Mouse (Mus musculus) embryonic facial prominence, embryonic 11.5 days (tissue): ENCODE results near the gene Farp1. TPM values are rescaled to one million over a fixed set of nuclear protein-coding genes. Genes with fewer than 3 reads are reported as not detected.

ENCODE experiments used
- ATAC-seq: fragments of 200-750 bp; cut with Nextera tagmentation; replicated peaks from 2 replicates; pipeline ENCODE4 v1.8.0; 2017; ENCODE audit warnings: low read depth; ENCODE audit not compliant: insufficient number of reproducible peaks, low FRiP score, low TSS enrichment
- DNase-seq: peaks from one replicate; pipeline ENCODE4 v3.0.0-alpha.2; 2015; ENCODE audit warnings: low spot score
- H3K27ac ChIP-seq: fragments of 300-500 bp; sonication (generic); replicated peaks from 2 replicates; pipeline ENCODE4 v1.5.1; 2014; ENCODE audit warnings: mild to moderate bottlenecking, low read depth, low read length, control low read depth
- H3K27me3 ChIP-seq: fragments of 300-500 bp; sonication (generic); 2 replicates; pipeline ENCODE4 v1.6.1; 2014; ENCODE audit warnings: mild to moderate bottlenecking, low read length, moderate library complexity, mixed read lengths; ENCODE audit not compliant: control insufficient read depth, insufficient read depth
- H3K36me3 ChIP-seq: fragments of 300-500 bp; sonication (generic); replicated peaks from 2 replicates; pipeline ENCODE4 v1.6.1; 2014; ENCODE audit warnings: low read depth, mild to moderate bottlenecking, low read length, moderate library complexity, mixed read lengths; ENCODE audit not compliant: control insufficient read depth, insufficient read depth
- H3K4me1 ChIP-seq: fragments of 300-500 bp; sonication (generic); 2 replicates; pipeline ENCODE4 v1.6.1; 2014; ENCODE audit warnings: low read length, mixed read lengths; ENCODE audit not compliant: control insufficient read depth, insufficient read depth
- H3K4me2 ChIP-seq: fragments of 300-500 bp; sonication (generic); 2 replicates; pipeline ENCODE4 v1.6.1; 2014; ENCODE audit warnings: low read depth, mild to moderate bottlenecking, control low read depth, low read length, moderate library complexity
- H3K4me3 ChIP-seq: fragments of 300-500 bp; sonication (generic); 2 replicates; pipeline ENCODE4 v1.5.1; 2014; ENCODE audit warnings: low read depth, low read length, control low read depth
- H3K9ac ChIP-seq: fragments of 300-500 bp; sonication (generic); replicated peaks from 2 replicates; pipeline ENCODE4 v1.6.1; 2014; ENCODE audit warnings: mild to moderate bottlenecking, control low read depth, low read length
- H3K9me3 ChIP-seq: fragments of 300-500 bp; sonication (generic); replicated peaks from 2 replicates; pipeline ENCODE4 v1.6.1; 2016; ENCODE audit warnings: mild to moderate bottlenecking, low read length, inconsistent platforms, mixed read lengths; ENCODE audit not compliant: control insufficient read depth
- WGBS: fragments of 180-500 bp; shearing (Covaris S2); extraction: QIAGEN DNeasy Blood & Tissue Kit; methylation state at CpG from one replicate; pipeline ENCODE4 v1.1.7; 2014; 5-methylcytosine and 5-hydroxymethylcytosine counted together
- polyA plus RNA-seq: library from polyadenylated mRNA; unstranded; fragments of >200 nt; fragmentation: Nextera tagmentation; extraction: Ambion mirVana; gene quantifications from 2 replicates; pipeline ENCODE4 v1.2.1, GENCODE M21; 2014

Farp1 gene
- 40.8 and 42.8 TPM in 2 replicates for polyA plus RNA-seq

GRCm38 (mm10) chr14:121034973-121035662 lies at the start of gene Farp1:
Farp1 (plus strand) TSS chr14:121035200.
- Histone ChIP-seq H3K27ac (peak within 1 kb of the TSS; percentile 92), H3K4me3 (peak within 1 kb of the TSS; percentile 94), H3K27me3 (no peaks in the 10 kb centered on the region), H3K36me3 (no peaks in the 10 kb centered on the region), H3K4me1 (peaks cover 5% of the 10 kb centered on the region), H3K4me2 (peak within 1 kb of the TSS; percentile 94), H3K9ac (peak within 1 kb of the TSS; percentile 97), H3K9me3 (no peaks in the 10 kb centered on the region)
- peak; percentile 89 for DNase-seq
- peak; percentile 93 for ATAC-seq
- WGBS: 1% methylated on average over 56 of the region's 61 CpGs

GRCm38 (mm10) chr14:120989126-120989525 lies 45.9 kb upstream of the Farp1 start:
- Histone ChIP-seq H3K9ac (no peak overlapping the region), H3K4me2 (no peak overlapping the region), H3K4me3 (no peak overlapping the region), H3K27ac (no peak overlapping the region), H3K9me3 (no peaks in the 10 kb centered on the region), H3K4me1 (no peaks in the 10 kb centered on the region), H3K36me3 (no peaks in the 10 kb centered on the region), H3K27me3 (no peaks in the 10 kb centered on the region)
- ATAC-seq (no peak), DNase-seq (no peak)
- WGBS: 72% methylated on average over 6 of the region's 6 CpGs

DNA sequence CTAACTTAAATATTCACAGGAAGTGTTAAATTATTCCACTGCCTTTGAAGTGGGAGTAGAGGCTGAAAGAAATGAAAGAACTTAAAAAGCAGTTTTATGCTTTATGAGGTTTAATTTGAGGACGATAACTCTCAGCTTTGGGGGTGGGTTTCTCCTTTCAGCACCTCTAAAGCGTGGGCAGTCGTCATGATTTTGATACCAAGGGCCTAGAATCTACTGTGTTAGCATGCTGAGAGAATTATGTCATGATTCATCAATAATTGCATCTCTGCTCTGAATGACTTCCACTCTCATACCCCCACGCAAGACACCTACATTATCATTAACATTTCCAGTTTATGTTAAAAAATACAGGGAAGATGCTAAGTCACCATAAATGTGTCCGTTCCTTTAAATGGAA lies 37.3 kb upstream of the Farp1 start:
- 89% methylated on average over 5 of the region's 5 CpGs for WGBS
- no peaks in the 10 kb centered on the region for H3K4me1 ChIP-seq
- H3K27ac ChIP-seq: no peak overlapping the region
- H3K9me3 ChIP-seq: no peaks in the 10 kb centered on the region
- ATAC-seq: no peak
- H3K4me2 ChIP-seq: no peak overlapping the region
- no peak overlapping the region for H3K9ac ChIP-seq
- H3K36me3 ChIP-seq: no peaks in the 10 kb centered on the region
- H3K4me3 ChIP-seq: no peak overlapping the region
- H3K27me3 ChIP-seq: no peaks in the 10 kb centered on the region
- DNase-seq: no peak

DNA sequence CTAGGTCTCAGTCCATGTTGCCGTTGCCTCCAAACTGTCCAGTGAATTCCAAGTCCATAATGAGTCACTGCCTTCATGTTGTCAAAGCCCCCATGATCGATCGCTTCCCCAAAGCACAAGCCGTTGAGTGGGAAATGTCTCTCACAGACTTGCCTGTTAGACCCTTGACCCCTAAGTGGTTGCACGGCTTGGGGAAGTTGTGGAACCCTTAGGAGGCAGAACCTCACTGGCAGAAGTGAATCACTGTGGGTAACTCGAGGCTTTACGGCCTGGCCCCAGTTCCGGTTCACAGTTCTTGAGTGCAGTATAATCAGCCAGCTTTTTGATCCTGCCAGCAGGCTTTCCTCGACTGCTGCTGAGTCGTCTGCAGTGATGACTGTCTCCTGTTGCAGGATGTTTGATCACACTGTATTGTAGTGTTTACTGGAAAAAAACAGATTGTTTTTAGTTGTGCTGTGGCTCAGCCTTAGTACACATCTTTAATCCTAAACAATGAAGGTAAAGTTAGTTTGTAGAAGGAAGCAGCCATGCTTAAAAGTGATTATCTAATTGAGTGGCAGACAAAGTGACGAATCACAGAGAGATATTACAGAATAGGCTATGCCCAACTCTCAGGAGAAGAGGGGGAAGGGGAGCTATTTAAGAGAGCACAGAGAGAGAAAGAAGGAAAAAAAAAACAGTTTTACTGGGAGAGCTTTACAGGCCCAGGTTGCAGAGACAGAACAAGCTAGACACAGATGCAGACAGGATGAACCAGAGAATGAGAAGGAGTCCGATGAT lies 34.2 kb upstream of the Farp1 start:
- 44% methylated on average over 12 of the region's 12 CpGs for WGBS
- H3K27ac ChIP-seq: no peak overlapping the region
- ATAC-seq: no peak

GRCm38 (mm10) chr14:121005621-121006020 lies 29.4 kb upstream of the Farp1 start:
- no peak for ATAC-seq
- WGBS: 92% methylated on average over 6 of the region's 6 CpGs
- no peak overlapping the region for H3K27ac ChIP-seq
- H3K9me3 ChIP-seq: no peaks in the 10 kb centered on the region
- no peak overlapping the region for H3K9ac ChIP-seq
- H3K27me3 ChIP-seq: no peaks in the 10 kb centered on the region
- H3K4me2 ChIP-seq: no peak overlapping the region
- H3K4me3 ChIP-seq: no peak overlapping the region
- H3K4me1 ChIP-seq: no peaks in the 10 kb centered on the region
- no peak for DNase-seq
- no peaks in the 10 kb centered on the region for H3K36me3 ChIP-seq

More for the DNA sequence above, 34.2 kb upstream of the Farp1 start:
- Histone ChIP-seq H3K4me2 (no peak overlapping the region), H3K4me1 (no peaks in the 10 kb centered on the region), H3K4me3 (no peak overlapping the region), H3K9me3 (no peaks in the 10 kb centered on the region), H3K27me3 (no peaks in the 10 kb centered on the region), H3K9ac (no peak overlapping the region), H3K36me3 (no peaks in the 10 kb centered on the region)
- peak; percentile 40 for DNase-seq

DNA sequence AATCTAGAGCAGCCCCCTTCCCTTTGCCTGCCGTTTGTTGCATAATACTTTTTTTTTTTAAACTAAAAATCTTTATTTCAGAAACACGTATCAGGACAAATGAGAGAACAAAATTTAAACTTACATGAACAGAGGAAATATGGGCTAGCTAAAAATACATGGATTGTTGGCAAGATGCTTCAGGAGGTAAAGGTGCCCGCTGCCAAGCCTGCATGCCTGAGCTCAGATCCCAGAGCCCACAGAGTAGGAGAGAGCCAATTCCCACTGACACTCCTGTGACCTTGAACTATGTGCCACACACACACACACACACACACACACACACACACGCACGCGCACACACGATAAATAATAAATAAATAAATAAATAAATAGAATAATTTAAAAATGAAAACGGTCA lies 29.0 kb upstream of the Farp1 start:
- H3K9ac ChIP-seq: no peak overlapping the region
- no peaks in the 10 kb centered on the region for H3K4me1 ChIP-seq
- ATAC-seq (no peak), DNase-seq (no peak)
- no peak overlapping the region for H3K27ac ChIP-seq
- H3K9me3 ChIP-seq: no peaks in the 10 kb centered on the region
- H3K36me3 ChIP-seq: no peaks in the 10 kb centered on the region
- no peak overlapping the region for H3K4me3 ChIP-seq
- no peak overlapping the region for H3K4me2 ChIP-seq
- H3K27me3 ChIP-seq: no peaks in the 10 kb centered on the region
- 97% methylated on average over 8 of the region's 8 CpGs for WGBS

- Histone ChIP-seq H3K27ac (no peak overlapping the region), H3K27me3 (no peaks in the 10 kb centered on the region), H3K9me3 (no peaks in the 10 kb centered on the region), H3K4me1 (no peaks in the 10 kb centered on the region), H3K4me3 (no peak overlapping the region), H3K9ac (no peak overlapping the region), H3K4me2 (no peak overlapping the region), H3K36me3 (no peaks in the 10 kb centered on the region)
- DNase-seq: no peak
- WGBS: 89% methylated on average over 2 of the region's 2 CpGs
- ATAC-seq: no peak
Observed at GRCm38 (mm10) chr14:121015114-121015690, 19.8 kb upstream of the Farp1 start.

DNA sequence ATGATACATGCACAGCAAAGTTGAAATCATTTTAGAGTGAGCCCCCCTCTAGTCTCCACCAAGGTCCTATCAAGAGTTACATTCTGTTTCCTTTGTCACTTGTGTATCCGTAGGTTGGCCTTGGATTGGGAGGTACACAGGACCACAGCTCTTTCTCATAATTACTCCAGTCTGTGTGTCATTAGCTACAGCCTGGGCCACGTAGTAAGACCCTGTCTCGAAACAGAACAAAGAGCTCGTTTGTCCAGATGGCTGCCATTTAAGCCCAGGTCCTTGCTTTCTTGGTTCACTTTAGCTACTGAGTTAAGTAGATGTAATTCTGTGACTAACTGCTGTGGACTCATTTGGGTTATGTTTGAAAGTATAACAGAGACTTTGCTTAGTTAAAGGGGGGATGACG lies 12.6 kb upstream of the Farp1 start:
- H3K4me1 ChIP-seq: no peaks in the 10 kb centered on the region

More for the DNA sequence above, 12.6 kb upstream of the Farp1 start:
- Histone ChIP-seq H3K27ac (no peak overlapping the region), H3K4me3 (no peak overlapping the region), H3K4me2 (no peak overlapping the region), H3K36me3 (no peaks in the 10 kb centered on the region), H3K9ac (no peak overlapping the region), H3K27me3 (no peaks in the 10 kb centered on the region), H3K9me3 (no peaks in the 10 kb centered on the region)
- 33% methylated on average over 5 of the region's 5 CpGs for WGBS
- DNase-seq (peak; percentile 61), ATAC-seq (no peak)
